Mouse (Mus musculus): ENCODE results near the gene Mien1. TPM values are rescaled to one million over a fixed set of nuclear protein-coding genes. Genes with fewer than 3 reads are reported as not detected.

Gene Mien1
- total and polyA plus RNA-seq, 2 experiments from 2014 or later = 70.0 to 259 TPM

- Histone ChIP-seq H3K4me1 (ENCODE audit: insufficient read depth, low read length) (no peaks in the 10 kb centered on the region), H3K9ac (replicated peaks; ENCODE audit: low read length) (no peak overlapping the region), H3K4me3 (ENCODE audit: low read length) (no peak overlapping the region), H3K4me2 (ENCODE audit: low read depth, low read length) (peak overlapping the region; percentile 93; the same call in 1 of the 2 replicates), H3K9me3 (ENCODE audit: low read length) (no peaks in the 10 kb centered on the region), H3K27ac (no peak overlapping the region), H3K27me3 (ENCODE audit: insufficient read depth, low read length) (peaks cover 5% of the 10 kb centered on the region), H3K36me3 (ENCODE audit: insufficient read depth, low read length) (no peaks in the 10 kb centered on the region)
- ATAC-seq (no peak), DNase-seq (ENCODE audit: low spot score) (no peak)
- 32% methylated on average over 2 of the region's 2 CpGs for WGBS
- TF ChIP-seq CTCF (IDR thresholded peaks at IDR 0.05; ENCODE audit: low read depth) = no peak
Measured at GRCm38 (mm10) chr11:98414162-98414561, 24.6 kb downstream of the Mien1 start.

- H3K9me3 ChIP-seq (ENCODE audit: low read length) = no peaks in the 10 kb centered on the region
- no peaks in the 10 kb centered on the region for H3K4me1 ChIP-seq (ENCODE audit: insufficient read depth, low read length)
- peak overlapping the region; percentile 63 for H3K4me3 ChIP-seq (ENCODE audit: low read length)
- TF ChIP-seq CTCF (IDR thresholded peaks at IDR 0.05; ENCODE audit: low read depth) = no peak
- WGBS = 17% methylated on average over 7 of the region's 7 CpGs
- ATAC-seq (no peak), DNase-seq (ENCODE audit: low spot score) (no peak)
- H3K27ac ChIP-seq = 0 out of 2 replicates have a peak overlapping the region, but pooled peaks have one; percentile 82
- peak overlapping the region; percentile 93 for H3K4me2 ChIP-seq (ENCODE audit: low read depth, low read length)
- H3K9ac ChIP-seq (replicated peaks; ENCODE audit: low read length) = no peak overlapping the region; the same call in 1 of the 2 replicates
- peaks cover 5% of the 10 kb centered on the region for H3K27me3 ChIP-seq (ENCODE audit: insufficient read depth, low read length)
- H3K36me3 ChIP-seq (ENCODE audit: insufficient read depth, low read length) = no peaks in the 10 kb centered on the region
Measured at GRCm38 (mm10) chr11:98413731-98414130, 25.1 kb downstream of the Mien1 start.

GRCm38 (mm10) chr11:98412797-98413301 is 25.9 kb downstream of the Mien1 start:
- ATAC-seq (peak; percentile 72), DNase-seq (ENCODE audit: low spot score) (peak; percentile 65)
- peak overlapping the region; percentile 67 for H3K9ac ChIP-seq (replicated peaks; ENCODE audit: low read length)

GRCm38 (mm10) chr11:98412273-98412796 is 26.5 kb downstream of the Mien1 start, which contains the start of gene Erbb2:
Gene Erbb2, plus strand, starts transcription at chr11:98412470.
- TF ChIP-seq CTCF (IDR thresholded peaks at IDR 0.05; ENCODE audit: low read depth) = no peak
- peak within 1 kb of the TSS; percentile 67 for H3K9ac ChIP-seq (replicated peaks; ENCODE audit: low read length)
- 3% methylated on average over 37 of the region's 49 CpGs for WGBS
- ATAC-seq = peak; percentile 64
- no peaks in the 10 kb centered on the region for H3K4me1 ChIP-seq (ENCODE audit: insufficient read depth, low read length)
- peak; percentile 63 for DNase-seq (ENCODE audit: low spot score)
- peak within 1 kb of the TSS; percentile 82 for H3K27ac ChIP-seq
- peaks cover 5% of the 10 kb centered on the region for H3K27me3 ChIP-seq (ENCODE audit: insufficient read depth, low read length)
- H3K9me3 ChIP-seq (ENCODE audit: low read length) = no peaks in the 10 kb centered on the region
- H3K4me2 ChIP-seq (ENCODE audit: low read depth, low read length) = peak within 1 kb of the TSS; percentile 93
- H3K36me3 ChIP-seq (ENCODE audit: insufficient read depth, low read length) = no peaks in the 10 kb centered on the region
- H3K4me3 ChIP-seq (ENCODE audit: low read length) = peak within 1 kb of the TSS; percentile 63

More at GRCm38 (mm10) chr11:98412797-98413301, 25.9 kb downstream of the Mien1 start:
- WGBS = under 1% methylated on average over 36 of the region's 40 CpGs
- H3K4me3 ChIP-seq (ENCODE audit: low read length) = peak overlapping the region; percentile 63
- H3K36me3 ChIP-seq (ENCODE audit: insufficient read depth, low read length) = no peaks in the 10 kb centered on the region
- H3K4me1 ChIP-seq (ENCODE audit: insufficient read depth, low read length) = no peaks in the 10 kb centered on the region
- peaks cover 5% of the 10 kb centered on the region for H3K27me3 ChIP-seq (ENCODE audit: insufficient read depth, low read length)
- no peaks in the 10 kb centered on the region for H3K9me3 ChIP-seq (ENCODE audit: low read length)
- H3K27ac ChIP-seq = peak overlapping the region; percentile 82
- peak overlapping the region; percentile 93 for H3K4me2 ChIP-seq (ENCODE audit: low read depth, low read length)
- no peak for TF ChIP-seq CTCF (IDR thresholded peaks at IDR 0.05; ENCODE audit: low read depth)

- ATAC-seq = peak; percentile 55; the same call in 1 of the 2 replicates
- 7% methylated on average over 8 of the region's 10 CpGs for WGBS
- DNase-seq (ENCODE audit: low spot score) = peak; percentile 46
Measured at GRCm38 (mm10) chr11:98409341-98409822, 29.4 kb downstream of the Mien1 start.

GRCm38 (mm10) chr11:98408872-98409271 is 29.9 kb downstream of the Mien1 start:
- no peak overlapping the region for H3K4me3 ChIP-seq (ENCODE audit: low read length)
- ATAC-seq (no peak), DNase-seq (ENCODE audit: low spot score) (no peak)
- peak overlapping the region; percentile 36; the same call in 1 of the 2 replicates for H3K27ac ChIP-seq
- no peaks in the 10 kb centered on the region for H3K9me3 ChIP-seq (ENCODE audit: low read length)
- H3K4me1 ChIP-seq (ENCODE audit: insufficient read depth, low read length) = no peaks in the 10 kb centered on the region
- H3K36me3 ChIP-seq (ENCODE audit: insufficient read depth, low read length) = no peaks in the 10 kb centered on the region
- no peak for TF ChIP-seq CTCF (IDR thresholded peaks at IDR 0.05; ENCODE audit: low read depth)
- H3K9ac ChIP-seq (replicated peaks; ENCODE audit: low read length) = no peak overlapping the region
- peaks cover 5% of the 10 kb centered on the region for H3K27me3 ChIP-seq (ENCODE audit: insufficient read depth, low read length)
- WGBS = 38% methylated on average over 8 of the region's 8 CpGs
- H3K4me2 ChIP-seq (ENCODE audit: low read depth, low read length) = 0 out of 2 replicates have a peak overlapping the region, but pooled peaks have one; percentile 13

More at GRCm38 (mm10) chr11:98409341-98409822, 29.4 kb downstream of the Mien1 start:
- TF ChIP-seq CTCF (IDR thresholded peaks at IDR 0.05; ENCODE audit: low read depth) = no peak
- H3K27ac ChIP-seq = peak overlapping the region; percentile 36; the same call in 1 of the 2 replicates
- no peaks in the 10 kb centered on the region for H3K36me3 ChIP-seq (ENCODE audit: insufficient read depth, low read length)
- no peak overlapping the region for H3K9ac ChIP-seq (replicated peaks; ENCODE audit: low read length)
- H3K27me3 ChIP-seq (ENCODE audit: insufficient read depth, low read length) = peaks cover 5% of the 10 kb centered on the region
- H3K4me1 ChIP-seq (ENCODE audit: insufficient read depth, low read length) = no peaks in the 10 kb centered on the region
- H3K4me3 ChIP-seq (ENCODE audit: low read length) = no peak overlapping the region
- 0 out of 2 replicates have a peak overlapping the region, but pooled peaks have one; percentile 13 for H3K4me2 ChIP-seq (ENCODE audit: low read depth, low read length)
- H3K9me3 ChIP-seq (ENCODE audit: low read length) = no peaks in the 10 kb centered on the region
